Mouse (Mus musculus) embryonic facial prominence, embryonic 10.5 days (tissue): Measurements from ENCODE around the gene Hspbap1. TPM values are rescaled to one million over a fixed set of nuclear protein-coding genes. Genes with fewer than 3 reads are reported as not detected.

Source experiments
- DNase-seq: peaks from one replicate; pipeline ENCODE4 v3.0.0-alpha.2; 2017; ENCODE audit warnings: low spot score
- H3K27ac ChIP-seq: fragments of 300-500 bp; sonication (generic); replicated peaks from 2 replicates; pipeline ENCODE4 v1.5.1; 2016; ENCODE audit warnings: mild to moderate bottlenecking
- H3K27me3 ChIP-seq: fragments of 300-500 bp; sonication (generic); replicated peaks from 2 replicates; pipeline ENCODE4 v1.6.1; 2016; ENCODE audit warnings: low read depth, mild to moderate bottlenecking; ENCODE audit not compliant: poor library complexity, severe bottlenecking
- H3K36me3 ChIP-seq: fragments of 300-500 bp; sonication (generic); replicated peaks from 2 replicates; pipeline ENCODE4 v1.6.1; 2016; ENCODE audit warnings: mild to moderate bottlenecking, moderate library complexity
- H3K4me1 ChIP-seq: fragments of 300-500 bp; sonication (generic); 2 replicates; pipeline ENCODE4 v1.6.1; 2016
- H3K4me3 ChIP-seq: fragments of 300-500 bp; sonication (generic); 2 replicates; pipeline ENCODE4 v1.5.1; 2016; ENCODE audit warnings: mild to moderate bottlenecking, moderate library complexity
- H3K9me3 ChIP-seq: fragments of 300-500 bp; sonication (generic); 2 replicates; pipeline ENCODE4 v1.6.1; 2016; ENCODE audit warnings: mild to moderate bottlenecking
- WGBS: fragments of 180-500 bp; shearing (Covaris S2); methylation state at CpG from one replicate; pipeline ENCODE4 v1.1.7; 2016; 5-methylcytosine and 5-hydroxymethylcytosine counted together
- polyA plus RNA-seq: library from polyadenylated mRNA; unstranded; fragments of >200 nt; fragmentation: Nextera tagmentation; extraction: Ambion mirVana; gene quantifications from 2 replicates; pipeline ENCODE4 v1.2.1, GENCODE M21; 2016

Hspbap1 gene
- polyA plus RNA-seq: 30.2 and 31.7 TPM in 2 replicates

DNA sequence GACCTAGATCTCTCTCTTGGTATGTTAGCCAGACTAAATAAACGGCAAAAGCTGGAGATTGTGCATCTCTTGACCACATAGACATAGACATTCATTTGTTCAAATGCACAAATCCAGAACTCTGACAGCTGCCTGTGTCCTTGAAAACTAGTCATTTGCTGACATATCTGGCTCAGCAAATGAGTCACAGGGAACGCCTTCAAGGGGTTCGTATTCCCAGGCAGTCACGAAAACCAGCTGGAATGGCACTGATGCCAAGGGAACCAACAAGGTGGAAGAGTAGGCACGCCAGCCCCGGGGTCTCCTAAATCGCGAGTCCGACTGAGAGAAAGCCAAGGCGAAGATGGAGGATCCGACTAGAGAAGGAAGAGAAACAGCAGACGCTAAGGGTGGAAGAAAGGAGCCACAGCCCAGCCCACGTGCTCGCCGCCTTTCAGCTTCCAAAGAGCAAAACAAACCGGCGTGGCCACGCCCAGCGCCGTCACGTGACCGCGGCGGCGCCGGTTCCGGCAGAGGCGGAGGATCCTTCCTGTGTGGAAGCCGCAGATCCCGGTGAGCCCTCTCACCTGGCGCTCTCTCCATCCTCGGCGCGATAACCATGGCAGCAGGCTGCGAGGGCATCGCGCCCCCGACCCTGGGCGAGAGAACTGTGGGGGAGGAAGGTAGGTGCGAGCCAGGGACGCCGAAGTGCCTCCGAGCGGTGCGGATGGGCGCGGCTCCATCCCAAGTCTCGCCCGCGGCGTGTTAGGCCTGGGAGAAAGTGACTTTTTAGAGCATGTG is at the start of gene Hspbap1:
Gene Hspbap1 (plus strand): TSS at position 498 of the 780 bp plus-strand sequence.
- peak within 1 kb of the TSS; percentile 93 for H3K4me3 ChIP-seq
- under 1% methylated on average over 51 of the region's 51 CpGs for WGBS
- H3K4me1 ChIP-seq: peaks cover 36% of the 10 kb centered on the region
- DNase-seq: peak; percentile 93
- H3K9me3 ChIP-seq: no peaks in the 10 kb centered on the region
- H3K36me3 ChIP-seq: peaks cover 12% of the 10 kb centered on the region
- H3K27me3 ChIP-seq: no peaks in the 10 kb centered on the region
- peak within 1 kb of the TSS; percentile 90 for H3K27ac ChIP-seq

DNA sequence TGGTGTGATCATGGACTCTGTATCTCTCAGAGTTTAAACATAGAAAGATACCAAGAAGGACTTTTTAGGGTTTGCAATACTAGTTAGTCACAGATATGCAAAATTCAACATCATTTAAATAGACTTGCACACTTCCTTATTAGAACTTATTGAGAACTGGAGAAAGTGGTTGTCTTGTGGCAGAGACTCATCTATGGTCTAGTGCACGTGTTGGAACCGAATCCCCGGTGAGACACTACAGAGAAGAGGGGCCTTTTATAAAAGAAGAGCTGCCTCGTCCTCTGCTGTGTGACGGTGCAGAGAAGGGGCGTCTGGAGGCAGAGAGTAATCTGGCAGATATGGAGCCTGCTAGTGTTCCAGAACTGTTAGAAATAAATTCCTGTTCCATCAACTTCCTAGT is 45.6 kb upstream of the Hspbap1 start:
- no peak for DNase-seq
- H3K4me1 ChIP-seq: no peaks in the 10 kb centered on the region
- H3K27me3 ChIP-seq: no peaks in the 10 kb centered on the region
- H3K36me3 ChIP-seq: peaks cover 8% of the 10 kb centered on the region
- no peaks in the 10 kb centered on the region for H3K9me3 ChIP-seq
- 87% methylated on average over 6 of the region's 6 CpGs for WGBS
- no peak overlapping the region for H3K27ac ChIP-seq
- H3K4me3 ChIP-seq: no peak overlapping the region

- 83% methylated on average over 2 of the region's 2 CpGs for WGBS
- peaks cover 8% of the 10 kb centered on the region for H3K36me3 ChIP-seq
Measured at GRCm38 (mm10) chr16:35726601-35727000, 43.6 kb upstream of the Hspbap1 start.

GRCm38 (mm10) chr16:35729151-35729738 is 40.9 kb upstream of the Hspbap1 start:
- Histone ChIP-seq H3K4me3 (no peak overlapping the region), H3K36me3 (peaks cover 12% of the 10 kb centered on the region), H3K27me3 (no peaks in the 10 kb centered on the region), H3K9me3 (no peaks in the 10 kb centered on the region), H3K27ac (no peak overlapping the region), H3K4me1 (no peaks in the 10 kb centered on the region)
- 79% methylated on average over 8 of the region's 8 CpGs for WGBS
- DNase-seq: no peak

More at GRCm38 (mm10) chr16:35726601-35727000, 43.6 kb upstream of the Hspbap1 start:
- Histone ChIP-seq H3K27ac (no peak overlapping the region), H3K4me1 (no peaks in the 10 kb centered on the region), H3K4me3 (no peak overlapping the region), H3K9me3 (no peaks in the 10 kb centered on the region), H3K27me3 (no peaks in the 10 kb centered on the region)
- no peak for DNase-seq

- WGBS: 92% methylated on average over 7 of the region's 7 CpGs
Measured at GRCm38 (mm10) chr16:35732096-35732495, 38.1 kb upstream of the Hspbap1 start.

GRCm38 (mm10) chr16:35734038-35734437 is 36.1 kb upstream of the Hspbap1 start:
- WGBS: 17% methylated on average over 6 of the region's 6 CpGs
- Histone ChIP-seq H3K36me3 (peaks cover 4% of the 10 kb centered on the region; the same call in 1 of the 2 replicates), H3K4me1 (peaks cover 7% of the 10 kb centered on the region), H3K27me3 (no peaks in the 10 kb centered on the region), H3K9me3 (no peaks in the 10 kb centered on the region), H3K27ac (no peak overlapping the region), H3K4me3 (no peak overlapping the region)
- DNase-seq: peak; percentile 77

More at GRCm38 (mm10) chr16:35732096-35732495, 38.1 kb upstream of the Hspbap1 start:
- H3K36me3 ChIP-seq: peaks cover 12% of the 10 kb centered on the region
- DNase-seq: no peak
- H3K27ac ChIP-seq: no peak overlapping the region
- no peak overlapping the region for H3K4me3 ChIP-seq
- no peaks in the 10 kb centered on the region for H3K9me3 ChIP-seq
- no peaks in the 10 kb centered on the region for H3K27me3 ChIP-seq
- H3K4me1 ChIP-seq: no peaks in the 10 kb centered on the region

DNA sequence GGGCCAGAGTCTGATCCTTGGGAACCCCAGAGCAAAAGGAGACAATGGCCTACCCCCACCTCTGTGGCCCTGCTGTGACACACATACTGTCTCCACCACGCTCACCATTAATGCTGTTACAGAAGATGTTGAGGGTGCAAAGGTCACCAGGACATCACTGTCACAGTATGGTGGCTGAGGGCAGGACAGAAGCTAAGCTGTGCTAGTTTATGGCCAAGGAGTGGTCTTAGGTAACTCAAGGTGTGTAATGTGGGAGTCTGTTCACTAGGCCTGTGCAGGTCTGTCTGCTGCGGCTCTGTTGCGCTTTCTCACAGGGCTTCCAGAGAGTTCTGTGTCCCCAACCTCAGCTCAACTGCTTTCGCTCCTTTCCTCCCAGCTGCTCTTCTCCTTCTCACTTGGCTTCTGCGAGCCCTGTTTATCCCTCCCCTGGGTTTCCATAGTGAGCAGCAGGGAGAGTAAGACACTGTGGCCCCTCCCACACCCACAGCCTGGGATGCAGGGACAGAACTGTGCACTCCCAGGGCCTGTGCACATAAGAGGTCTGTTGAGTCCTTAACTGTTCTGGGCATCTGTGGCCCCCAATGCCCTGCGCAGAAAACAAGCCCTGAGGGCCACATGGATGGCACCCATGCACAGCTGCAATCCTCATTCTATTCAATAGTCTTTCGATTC is 31.9 kb upstream of the Hspbap1 start:
- no peaks in the 10 kb centered on the region for H3K9me3 ChIP-seq
- H3K27me3 ChIP-seq: no peaks in the 10 kb centered on the region
- 62% methylated on average over 7 of the region's 7 CpGs for WGBS
- DNase-seq: no peak
- peaks cover 7% of the 10 kb centered on the region for H3K4me1 ChIP-seq
- H3K27ac ChIP-seq: no peak overlapping the region
- no peaks in the 10 kb centered on the region for H3K36me3 ChIP-seq
- no peak overlapping the region for H3K4me3 ChIP-seq

GRCm38 (mm10) chr16:35739548-35739947 is 30.6 kb upstream of the Hspbap1 start:
- Histone ChIP-seq H3K36me3 (no peaks in the 10 kb centered on the region), H3K4me1 (peaks cover 7% of the 10 kb centered on the region), H3K9me3 (no peaks in the 10 kb centered on the region), H3K4me3 (no peak overlapping the region), H3K27me3 (no peaks in the 10 kb centered on the region), H3K27ac (no peak overlapping the region)
- 69% methylated on average over 1 of the region's 1 CpGs for WGBS
- DNase-seq: no peak

DNA sequence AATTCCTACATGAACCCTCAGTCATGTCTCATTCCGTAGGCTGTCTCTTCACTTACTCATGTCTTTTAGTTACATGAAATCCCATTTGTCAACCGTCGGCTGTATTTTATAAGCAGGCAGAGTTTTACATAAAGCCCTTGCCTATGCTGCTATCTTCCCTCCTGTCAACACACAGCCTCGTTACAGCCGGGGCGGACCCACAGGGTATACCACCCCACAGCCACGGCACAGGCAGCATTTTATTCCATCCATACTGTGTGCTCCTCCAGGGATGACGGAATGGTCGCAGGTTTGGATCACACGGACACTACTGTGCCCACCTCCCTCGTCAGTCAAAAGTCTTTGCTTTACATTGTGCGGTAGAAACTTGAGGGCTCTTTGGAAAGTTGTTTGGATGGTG is 29.8 kb upstream of the Hspbap1 start:
- H3K4me3 ChIP-seq: no peak overlapping the region
- no peak for DNase-seq
- peaks cover 7% of the 10 kb centered on the region for H3K4me1 ChIP-seq
- no peaks in the 10 kb centered on the region for H3K27me3 ChIP-seq
- no peak overlapping the region for H3K27ac ChIP-seq
- H3K9me3 ChIP-seq: no peaks in the 10 kb centered on the region
- H3K36me3 ChIP-seq: no peaks in the 10 kb centered on the region
- WGBS: 87% methylated on average over 12 of the region's 12 CpGs

DNA sequence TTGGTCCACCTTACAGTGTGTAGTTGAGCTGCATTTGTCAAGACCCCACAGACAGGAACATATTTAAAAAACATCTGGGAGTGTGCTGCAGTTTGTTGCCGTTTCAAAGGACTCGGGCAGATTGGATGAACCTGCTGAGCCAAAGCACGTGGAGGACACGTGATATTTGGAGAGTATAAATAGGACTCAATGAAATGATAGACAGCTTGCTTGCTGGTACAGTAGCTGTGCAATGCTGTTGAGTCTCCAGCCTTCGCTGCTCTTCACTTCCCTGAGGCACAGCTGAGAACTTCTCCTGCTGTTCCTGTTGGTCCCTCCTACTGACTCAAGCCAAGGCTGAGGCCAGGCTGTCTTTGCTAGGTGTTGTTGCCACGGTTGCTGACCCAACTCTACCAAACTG is 29.2 kb upstream of the Hspbap1 start:
- 90% methylated on average over 6 of the region's 6 CpGs for WGBS
- Histone ChIP-seq H3K4me1 (peaks cover 7% of the 10 kb centered on the region), H3K27ac (no peak overlapping the region), H3K27me3 (no peaks in the 10 kb centered on the region), H3K4me3 (no peak overlapping the region), H3K36me3 (no peaks in the 10 kb centered on the region), H3K9me3 (no peaks in the 10 kb centered on the region)
- DNase-seq: no peak

DNA sequence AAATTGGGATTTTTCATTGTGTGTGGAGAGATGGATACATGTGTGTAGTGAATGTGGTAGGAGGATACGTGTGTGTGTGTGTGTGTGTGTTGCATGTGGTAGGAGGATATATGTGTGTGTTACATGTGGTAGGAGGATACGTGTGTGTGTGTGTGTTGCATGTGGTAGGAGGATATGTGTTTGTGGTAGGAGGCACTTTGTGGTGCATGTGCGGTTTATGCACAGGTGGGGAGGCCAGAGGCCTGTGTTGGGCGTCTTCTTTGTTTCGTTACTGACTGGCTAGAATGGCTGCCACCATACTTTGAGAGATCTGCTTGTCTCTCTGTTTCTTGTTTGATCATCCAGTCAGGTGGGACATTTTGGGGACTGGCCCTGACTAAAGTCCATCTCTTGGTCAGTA is 28.6 kb upstream of the Hspbap1 start:
- Histone ChIP-seq H3K27me3 (no peaks in the 10 kb centered on the region), H3K4me1 (peaks cover 7% of the 10 kb centered on the region), H3K27ac (no peak overlapping the region), H3K36me3 (peaks cover 4% of the 10 kb centered on the region; the same call in 1 of the 2 replicates), H3K4me3 (no peak overlapping the region), H3K9me3 (no peaks in the 10 kb centered on the region)
- WGBS: 94% methylated on average over 5 of the region's 5 CpGs
- DNase-seq: no peak

DNA sequence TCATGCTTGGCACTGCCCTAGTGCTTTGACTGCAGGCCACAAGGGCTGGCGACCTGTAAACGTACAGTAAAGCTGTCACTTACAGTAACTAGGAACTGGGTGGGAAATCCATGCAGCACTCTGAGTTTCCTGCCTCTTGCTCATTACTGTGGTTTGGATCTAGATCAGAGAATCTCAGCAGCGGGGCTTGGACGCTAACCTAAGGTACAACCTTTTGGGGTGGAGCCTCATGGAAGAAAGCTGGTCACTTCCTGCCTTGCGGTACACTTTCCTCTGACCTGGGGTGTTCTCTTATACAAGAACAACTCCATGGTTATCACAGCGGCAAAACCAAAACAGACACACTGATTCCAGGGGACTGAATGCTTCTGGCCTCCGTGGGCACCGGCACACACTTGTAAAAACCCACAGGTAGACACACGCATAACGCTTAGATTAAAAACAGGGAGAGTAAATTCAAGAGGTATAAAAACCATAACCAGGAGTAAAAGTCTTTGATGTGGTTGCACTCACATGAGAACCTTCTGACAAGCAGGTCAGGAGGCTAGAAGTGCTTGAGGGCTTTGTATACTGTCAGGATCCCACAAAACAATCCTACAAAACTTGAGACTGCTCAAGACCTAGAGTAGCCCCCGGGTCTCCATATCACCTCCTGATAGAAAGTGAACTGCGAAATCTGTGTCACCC is 27.8 kb upstream of the Hspbap1 start:
- WGBS: 88% methylated on average over 12 of the region's 12 CpGs
- Histone ChIP-seq H3K4me1 (peaks cover 7% of the 10 kb centered on the region), H3K27ac (no peak overlapping the region), H3K4me3 (no peak overlapping the region), H3K27me3 (no peaks in the 10 kb centered on the region), H3K36me3 (peaks cover 4% of the 10 kb centered on the region; the same call in 1 of the 2 replicates), H3K9me3 (no peaks in the 10 kb centered on the region)
- DNase-seq: no peak
